Mouse (Mus musculus): ENCODE results near the gene Itgb1bp1.

DNA sequence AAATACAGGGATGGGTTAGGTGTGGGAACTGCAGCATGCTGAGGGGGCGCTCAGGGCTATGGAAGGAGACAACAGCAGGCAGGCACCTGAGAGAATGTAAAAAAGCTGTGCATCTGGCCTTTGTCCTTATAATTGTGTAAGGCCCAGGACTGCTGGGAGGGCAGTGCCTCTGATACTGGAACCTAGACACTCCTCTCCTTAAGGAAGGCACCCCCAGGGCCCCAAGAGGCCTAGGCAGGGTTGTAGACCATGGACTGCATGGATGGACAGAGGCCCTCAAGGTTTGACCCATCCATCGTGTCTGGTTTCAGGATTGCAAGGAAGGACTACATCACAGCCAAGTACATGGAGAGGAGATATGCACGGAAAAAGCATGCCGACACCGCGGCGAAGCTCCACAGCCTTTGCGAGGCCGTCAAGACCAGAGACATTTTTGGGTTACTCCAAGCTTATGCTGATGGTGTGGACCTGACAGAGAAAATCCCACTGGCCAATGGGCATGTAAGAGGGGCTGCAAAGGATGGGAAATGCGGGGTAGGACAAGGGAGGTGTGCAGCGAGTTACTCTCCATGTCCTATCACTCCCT lies 41.6 kb downstream of the Itgb1bp1 start:
- TF ChIP-seq EP300 (IDR thresholded peaks at IDR 0.05; ENCODE audit: insufficient read depth, low read depth, low read length) (no peak), CTCF (IDR thresholded peaks at IDR 0.05; ENCODE audit: low read depth, low read length) (no peak), POLR2A (IDR thresholded peaks at IDR 0.05; ENCODE audit: insufficient read depth, low read length) (no peak)

Data from ES-Bruce4 (cell line).